Mouse (Mus musculus) ovary, adult 2 months (tissue): ENCODE measurements around the gene Cdyl. TPM values are rescaled to one million over a fixed set of nuclear protein-coding genes. Genes with fewer than 3 reads are reported as not detected.

ENCODE experiments used
- polyA plus RNA-seq: library from polyadenylated mRNA; depleted of rRNA; stranded (reverse); fragments of >200 nt; gene quantifications from 2 replicates; pipeline ENCODE4 v1.2.3, GENCODE M21; 2012; rRNA removed

Gene Cdyl
- 8.3 and 13.6 TPM in 2 replicates for polyA plus RNA-seq

DNA sequence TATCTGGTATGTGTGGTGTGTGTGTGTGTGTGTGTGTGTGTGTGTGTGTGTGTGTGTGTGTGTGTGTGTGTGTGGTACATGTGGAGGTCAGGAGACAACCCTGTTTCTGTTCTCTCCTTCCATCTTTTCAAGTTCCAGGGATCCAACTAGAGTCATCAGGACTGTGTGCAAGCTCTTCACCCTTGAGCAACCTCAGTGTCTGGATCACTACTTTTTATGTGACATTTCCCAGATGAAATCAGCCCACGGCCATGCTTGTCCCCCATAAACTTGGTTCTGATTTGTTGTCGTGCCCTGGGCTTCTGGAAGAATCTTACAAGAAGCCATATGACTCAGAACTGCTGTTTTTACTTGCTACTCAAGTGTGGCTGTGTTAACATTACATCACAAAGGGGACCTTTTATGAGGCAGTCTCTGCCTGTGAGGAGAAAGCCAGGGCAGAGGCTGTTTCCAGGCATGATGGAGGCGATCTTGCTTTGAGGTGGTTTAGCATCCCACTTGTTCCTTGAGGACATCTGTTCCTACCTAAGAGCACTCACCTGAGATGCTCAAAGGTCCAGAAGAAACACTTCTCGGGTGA, at the start of gene Cdyl:
TSS of gene Cdyl (plus strand) at position 428 of the 580 bp plus-strand sequence.

DNA sequence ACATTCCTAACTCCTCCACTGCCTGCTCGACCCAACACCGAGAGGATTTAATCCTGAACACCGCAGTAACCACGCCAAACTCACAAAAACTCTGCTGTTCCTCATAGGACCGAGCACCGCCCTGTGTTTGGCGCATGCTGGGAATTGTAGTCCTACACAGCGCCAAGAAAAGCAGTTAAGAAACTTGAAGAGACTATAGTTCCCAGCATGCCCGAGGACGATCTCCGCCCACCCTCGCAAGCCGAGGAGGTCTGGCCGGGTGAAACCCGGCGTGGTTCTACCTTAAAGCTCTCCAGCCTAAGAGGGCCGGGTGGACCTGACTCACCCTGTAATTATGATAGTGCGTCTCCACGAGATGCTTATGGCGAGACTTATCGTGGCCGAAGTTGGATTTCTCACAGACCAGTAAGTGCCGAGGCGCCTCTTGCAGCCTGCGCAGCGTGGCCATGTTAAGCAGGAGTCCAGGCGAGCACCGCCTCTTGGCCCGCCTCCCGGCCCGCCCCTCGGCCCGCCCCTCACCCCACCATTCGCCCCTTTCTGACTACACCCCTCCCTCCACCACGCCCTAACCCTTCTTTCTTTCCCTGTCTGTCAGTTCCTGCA, 246.3 kb downstream of the Cdyl start, which contains the start of gene Rpp40:
TSS of gene Rpp40 (minus strand) at position 481 of the 603 bp plus-strand sequence.

Other genes with a start within 250 kb of the Cdyl start
- 6.2 and 8.7 TPM in 2 replicates for gene Rpp40, start 246.5 kb downstream of the Cdyl start, polyA plus RNA-seq